Mouse (Mus musculus) cerebellum, adult (tissue): ENCODE results near the gene Mmp14.

Experiments
- ATAC-seq: cut with Nextera tagmentation; 2 replicates; pipeline ENCODE4 v1.9.2; 2017; ENCODE audit warnings: mild to moderate bottlenecking, moderate library complexity, mixed read lengths; ENCODE audit not compliant: insufficient number of reproducible peaks, low FRiP score, low TSS enrichment

Gene Mmp14

GRCm38 (mm10) chr14:54432837-54433830 lies 1.7 kb downstream of the Mmp14 start:
- no peak for ATAC-seq

- ATAC-seq: no peak
Observed at GRCm38 (mm10) chr14:54433941-54434531, 2.6 kb downstream of the Mmp14 start.

DNA sequence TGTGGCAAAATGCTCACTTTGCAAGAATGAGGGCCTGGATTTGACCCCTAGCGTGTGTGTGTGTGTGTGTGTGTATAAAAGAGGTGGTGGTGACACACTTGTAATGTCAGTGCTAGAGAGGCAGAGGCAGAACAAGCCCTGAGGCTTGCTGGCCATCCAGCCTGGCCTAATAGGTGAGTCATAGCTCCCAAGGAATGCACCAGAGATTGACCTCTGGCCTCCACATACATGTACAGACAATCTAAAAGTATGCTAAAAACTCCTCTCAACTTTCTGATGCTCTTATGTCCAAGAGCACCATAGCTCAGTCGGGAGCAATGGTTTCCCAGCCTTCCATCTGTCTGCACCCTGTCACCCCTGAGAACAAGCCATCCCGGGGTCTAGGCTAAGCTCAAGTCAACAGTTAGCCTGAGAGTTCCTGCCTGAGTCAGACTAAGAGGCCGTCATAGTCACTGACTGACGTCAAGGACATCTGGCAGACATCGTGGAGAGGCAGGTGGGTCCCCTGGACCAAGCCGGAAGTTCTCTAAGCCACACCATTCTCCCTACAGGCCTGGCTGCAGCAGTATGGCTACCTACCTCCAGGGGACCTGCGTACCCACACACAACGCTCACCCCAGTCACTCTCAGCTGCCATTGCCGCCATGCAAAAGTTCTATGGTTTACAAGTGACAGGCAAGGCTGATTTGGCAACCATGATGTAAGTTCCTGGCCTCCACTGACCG lies 3.9 kb downstream of the Mmp14 start:
- no peak for ATAC-seq

DNA sequence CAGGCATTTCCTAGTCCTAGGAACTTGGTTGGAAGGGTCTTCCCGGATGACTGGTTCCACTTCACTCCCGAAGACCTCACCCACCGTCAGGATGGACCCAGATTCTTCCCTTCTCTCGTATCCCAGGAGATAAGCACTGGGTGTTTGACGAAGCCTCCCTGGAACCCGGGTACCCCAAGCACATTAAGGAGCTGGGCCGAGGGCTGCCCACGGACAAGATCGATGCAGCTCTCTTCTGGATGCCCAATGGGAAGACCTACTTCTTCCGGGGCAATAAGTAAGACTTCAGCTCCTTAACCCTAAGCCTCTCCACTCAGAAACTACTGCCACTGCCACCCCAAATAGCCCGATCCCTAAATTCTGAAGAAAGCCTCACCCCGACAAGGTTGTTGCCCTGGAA lies 7.7 kb downstream of the Mmp14 start:
- ATAC-seq: no peak

GRCm38 (mm10) chr14:54439610-54440009 lies 8.2 kb downstream of the Mmp14 start:
- no peak for ATAC-seq

- ATAC-seq: no peak
Observed at GRCm38 (mm10) chr14:54440538-54440937, 9.1 kb downstream of the Mmp14 start.

GRCm38 (mm10) chr14:54441365-54441764 lies 10.0 kb downstream of the Mmp14 start:
- ATAC-seq: no peak

DNA sequence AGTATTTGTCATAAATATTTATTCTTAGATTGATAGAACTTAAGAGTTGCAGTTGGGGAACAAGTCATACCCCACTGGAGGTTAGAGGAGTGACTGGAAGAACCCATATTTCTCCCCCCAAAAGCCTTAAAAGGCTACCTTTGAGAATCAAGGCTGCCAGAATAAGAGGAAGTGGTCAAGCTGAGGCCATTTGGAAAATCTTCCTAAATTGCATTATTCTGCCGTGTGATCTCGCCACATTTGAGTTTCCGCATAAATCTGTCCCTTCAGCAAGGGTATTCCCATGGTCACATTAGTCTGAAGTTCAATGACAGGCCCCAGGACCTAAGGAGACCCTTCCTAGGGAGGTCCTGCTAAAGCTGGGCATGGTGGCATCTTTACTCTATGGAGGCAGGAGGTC lies 11.1 kb downstream of the Mmp14 start:
- ATAC-seq: no peak

- no peak for ATAC-seq
Observed at GRCm38 (mm10) chr14:54443196-54443595, 11.8 kb downstream of the Mmp14 start.

- peak; percentile 51 for ATAC-seq
Observed at GRCm38 (mm10) chr14:54443712-54444618, 12.6 kb downstream of the Mmp14 start.

- ATAC-seq: no peak
Observed at GRCm38 (mm10) chr14:54445476-54445875, 14.1 kb downstream of the Mmp14 start.

- no peak for ATAC-seq
Observed at GRCm38 (mm10) chr14:54453566-54453965, 22.2 kb downstream of the Mmp14 start.

GRCm38 (mm10) chr14:54454669-54455528 lies 23.5 kb downstream of the Mmp14 start:
- no peak for ATAC-seq

DNA sequence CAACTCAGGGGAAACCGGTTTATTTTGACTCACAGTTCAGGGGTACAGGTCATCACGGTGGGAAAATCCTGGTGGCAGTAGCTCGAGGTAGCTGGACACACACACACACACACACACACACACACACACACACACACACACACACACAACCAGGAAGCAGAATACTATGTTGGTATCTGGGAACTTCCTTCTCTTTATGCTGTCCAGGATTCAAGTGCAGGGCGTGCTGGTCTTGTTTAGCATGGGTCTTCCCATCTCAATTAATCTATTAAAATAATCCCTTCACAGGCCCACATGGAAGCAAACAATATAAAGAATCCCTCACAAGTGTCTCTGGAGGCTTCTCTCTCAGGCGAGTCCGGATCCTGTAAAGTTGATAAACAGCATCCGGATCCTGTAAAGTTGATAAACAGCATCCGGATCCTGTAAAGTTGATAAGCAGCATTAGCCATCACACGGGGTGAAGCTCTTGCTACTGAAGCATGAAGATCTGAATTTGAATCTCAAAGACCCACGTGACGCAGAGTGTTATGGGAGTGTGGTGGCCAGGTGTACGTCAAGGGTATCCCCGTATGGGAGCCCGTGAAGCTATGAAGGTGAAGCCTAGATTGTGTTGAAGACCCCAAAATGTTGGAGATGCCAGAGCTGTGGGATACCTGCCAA lies 26.6 kb downstream of the Mmp14 start:
- no peak for ATAC-seq

GRCm38 (mm10) chr14:54462146-54462545 lies 30.7 kb downstream of the Mmp14 start:
- no peak for ATAC-seq

- 0 out of 2 replicates have a peak, but pooled peaks have one; percentile 4 for ATAC-seq
Observed at GRCm38 (mm10) chr14:54463108-54463958, 31.9 kb downstream of the Mmp14 start.

GRCm38 (mm10) chr14:54463959-54464292 lies 32.5 kb downstream of the Mmp14 start, which contains the start of gene Lrp10:
Gene Lrp10 (plus strand): TSS chr14:54464137.
- peak; percentile 82 for ATAC-seq
